Mouse (Mus musculus) T-cell, adult 2 months (primary cell): ENCODE measurements around the gene Gpr27.

Source experiments
- DNase-seq: peaks from one replicate; pipeline ENCODE4 v3.0.0; 2022; ENCODE audit warnings: low spot score

The Gpr27 gene

GRCm38 (mm10) chr6:99692206-99692915 lies at the start of gene Gpr27:
Gene Gpr27 (plus strand): TSS chr6:99692679.
- DNase-seq: no peak

GRCm38 (mm10) chr6:99643439-99644199 lies 48.9 kb upstream of the Gpr27 start:
- peak; percentile 43 for DNase-seq

- no peak for DNase-seq
Measured at GRCm38 (mm10) chr6:99644386-99644785, 48.1 kb upstream of the Gpr27 start.

- DNase-seq: peak; percentile 40
Measured at GRCm38 (mm10) chr6:99644876-99645275, 47.6 kb upstream of the Gpr27 start.

- DNase-seq: peak; percentile 53
Measured at GRCm38 (mm10) chr6:99646344-99646743, 46.1 kb upstream of the Gpr27 start.

- no peak for DNase-seq
Measured at GRCm38 (mm10) chr6:99649307-99649706, 43.2 kb upstream of the Gpr27 start.

GRCm38 (mm10) chr6:99652341-99652740 lies 40.1 kb upstream of the Gpr27 start:
- no peak for DNase-seq

- no peak for DNase-seq
Measured at GRCm38 (mm10) chr6:99654343-99654742, 38.1 kb upstream of the Gpr27 start.

- peak; percentile 58 for DNase-seq
Measured at GRCm38 (mm10) chr6:99655488-99655887, 37.0 kb upstream of the Gpr27 start.

- DNase-seq: no peak
Measured at GRCm38 (mm10) chr6:99656088-99656487, 36.4 kb upstream of the Gpr27 start.

- DNase-seq: peak; percentile 57
Measured at GRCm38 (mm10) chr6:99658586-99658985, 33.9 kb upstream of the Gpr27 start.

GRCm38 (mm10) chr6:99660443-99660842 lies 32.0 kb upstream of the Gpr27 start:
- peak; percentile 30 for DNase-seq

- no peak for DNase-seq
Measured at GRCm38 (mm10) chr6:99663232-99663631, 29.2 kb upstream of the Gpr27 start.

GRCm38 (mm10) chr6:99665457-99666317 lies 26.8 kb upstream of the Gpr27 start:
- peak; percentile 35 for DNase-seq

- DNase-seq: peak; percentile 13
Measured at GRCm38 (mm10) chr6:99666318-99667171, 25.9 kb upstream of the Gpr27 start, which contains the start of the genes Eif4e3 and Gm20696. Gene Eif4e3 (minus strand): TSS chr6:99666771. Gene Gm20696 (minus strand): TSS chr6:99666797.

- DNase-seq: no peak
Measured at GRCm38 (mm10) chr6:99667290-99667689, 25.2 kb upstream of the Gpr27 start.

- DNase-seq: no peak
Measured at GRCm38 (mm10) chr6:99669481-99670325, 22.8 kb upstream of the Gpr27 start.

GRCm38 (mm10) chr6:99670481-99671119 lies 21.9 kb upstream of the Gpr27 start:
- DNase-seq: peak; percentile 73

- DNase-seq: no peak
Measured at GRCm38 (mm10) chr6:99671768-99672167, 20.7 kb upstream of the Gpr27 start.

GRCm38 (mm10) chr6:99674482-99674881 lies 18.0 kb upstream of the Gpr27 start:
- no peak for DNase-seq
